Mouse (Mus musculus) leukemia stem cell, adult 10-12 weeks (primary cell): ENCODE results near the gene Acss2. TPM values are rescaled to one million over a fixed set of nuclear protein-coding genes. Genes with fewer than 3 reads are reported as not detected.

ENCODE experiments used
- polyA plus RNA-seq: library from polyadenylated mRNA; stranded (reverse); fragments of >175 nt; gene quantifications from 2 replicates; pipeline ENCODE4 v1.2.3, GENCODE M21; 2012; ENCODE audit warnings: low replicate concordance

Gene Acss2
- polyA plus RNA-seq: 6.8 and 22.3 TPM in 2 replicates

DNA sequence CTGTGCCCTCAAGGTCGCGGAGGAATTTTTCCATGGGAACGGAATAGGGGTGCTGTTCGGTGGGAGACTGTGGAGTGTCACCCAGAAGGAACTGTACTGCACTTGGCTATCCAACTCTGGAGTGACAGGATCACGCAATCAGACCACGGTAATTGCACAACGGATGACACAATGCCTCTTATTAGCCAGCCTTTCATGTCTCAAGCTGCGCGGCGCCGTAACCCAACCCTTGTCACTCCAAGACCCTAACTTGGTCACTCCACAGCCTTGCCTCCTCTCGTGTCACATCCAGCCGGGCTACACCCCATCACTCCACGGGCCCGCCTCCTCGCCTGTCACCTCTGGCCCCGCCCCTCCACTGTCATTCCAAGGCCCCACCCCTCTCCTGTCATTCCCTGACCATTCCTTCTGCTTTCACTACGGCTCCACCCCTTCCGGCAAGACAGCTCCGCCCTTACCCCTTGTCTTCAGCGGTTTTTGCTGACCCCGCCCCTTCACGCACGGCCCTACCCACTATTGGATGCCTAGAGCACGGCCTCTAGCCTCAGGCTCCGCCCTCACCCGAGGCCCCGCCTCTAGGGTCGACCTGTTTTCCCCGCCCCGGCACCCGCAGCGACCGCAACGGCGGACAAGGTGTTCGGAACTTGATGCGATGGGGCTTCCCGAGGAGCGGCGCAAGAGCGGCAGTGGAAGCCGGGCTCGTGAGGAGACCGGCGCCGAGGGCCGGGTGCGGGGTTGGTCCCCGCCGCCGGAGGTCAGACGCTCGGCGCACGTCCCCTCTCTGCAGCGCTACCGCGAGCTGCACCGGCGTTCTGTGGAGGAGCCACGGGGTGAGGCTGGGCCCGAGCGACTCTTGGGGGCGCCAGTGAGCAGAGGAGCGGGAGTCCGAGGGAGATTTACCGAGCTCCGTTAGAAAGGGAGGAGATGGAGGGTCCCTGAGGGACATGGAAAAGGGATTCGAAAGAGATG, at the start of gene Acss2, which contains the start of gene Ggt7:
TSS of gene Acss2 (plus strand) at position 494 of the 969 bp plus-strand sequence.
TSS of gene Ggt7 (minus strand) at position 783 of the 969 bp plus-strand sequence.

DNA sequence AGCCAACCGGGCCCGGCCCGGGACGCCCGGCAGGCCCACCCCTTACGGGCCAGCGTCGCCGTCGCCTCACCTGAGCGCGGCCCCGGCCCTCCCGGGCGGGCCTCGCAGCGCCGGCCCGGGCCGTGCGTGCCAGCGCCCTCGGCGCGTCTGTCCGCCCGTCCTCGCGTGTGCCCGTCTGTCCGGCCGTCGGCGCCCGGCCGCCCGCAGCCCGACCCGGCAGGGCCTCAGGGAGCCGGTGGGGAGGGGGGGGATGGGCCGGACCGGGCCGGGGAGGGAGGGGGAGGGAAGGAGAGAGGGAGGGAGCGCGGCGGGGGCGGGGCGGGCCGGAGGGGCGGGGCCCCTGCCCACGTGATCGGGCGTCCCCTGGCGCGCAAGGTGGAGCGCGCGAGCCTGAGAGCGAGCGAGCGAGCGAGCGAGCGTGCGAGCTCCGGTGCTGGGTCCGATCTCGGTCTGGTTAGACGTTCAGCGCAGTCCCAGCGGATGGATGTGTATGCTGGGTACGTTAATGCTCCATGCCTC, 44.1 kb upstream of the Acss2 start, which contains the start of gene Ncoa6:
TSS of gene Ncoa6 (minus strand) at position 325 of the 519 bp plus-strand sequence.

DNA sequence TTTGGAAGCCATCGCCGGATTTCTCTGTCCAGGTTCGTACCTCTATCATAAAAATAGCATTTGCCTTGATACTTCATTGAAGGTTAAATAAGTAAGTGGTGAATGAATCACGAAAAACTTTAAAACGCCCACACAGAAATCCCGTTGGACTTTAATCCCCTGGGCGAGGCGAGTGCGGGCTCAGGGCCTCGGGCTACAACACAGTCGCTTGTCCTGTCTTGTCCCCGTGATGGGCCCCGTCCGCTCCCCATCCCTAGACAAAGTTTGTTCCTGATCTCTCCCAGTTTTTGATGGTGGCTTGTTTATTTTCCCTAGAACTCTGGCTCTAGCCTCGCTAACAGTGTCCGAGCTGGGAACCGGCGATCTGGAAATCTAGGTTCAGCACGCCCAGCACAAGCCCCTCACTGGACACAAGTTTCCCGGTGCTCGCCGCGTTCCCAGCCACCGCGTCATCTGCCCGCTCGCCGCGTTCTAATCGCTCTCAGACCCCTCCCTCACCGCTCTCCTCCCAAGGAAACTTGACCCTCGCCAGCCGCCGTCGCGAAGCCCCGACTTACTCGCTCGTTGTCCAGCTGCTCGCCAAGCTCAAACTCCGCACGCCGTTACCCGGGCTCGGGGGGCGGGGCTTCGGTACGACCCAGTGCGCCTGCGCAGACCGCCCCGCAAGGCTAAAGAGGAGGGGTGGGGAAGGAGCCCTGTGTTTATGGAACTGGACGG, 74.5 kb downstream of the Acss2 start, which contains the start of gene Gss:
TSS of gene Gss (minus strand) at position 674 of the 717 bp plus-strand sequence.

DNA sequence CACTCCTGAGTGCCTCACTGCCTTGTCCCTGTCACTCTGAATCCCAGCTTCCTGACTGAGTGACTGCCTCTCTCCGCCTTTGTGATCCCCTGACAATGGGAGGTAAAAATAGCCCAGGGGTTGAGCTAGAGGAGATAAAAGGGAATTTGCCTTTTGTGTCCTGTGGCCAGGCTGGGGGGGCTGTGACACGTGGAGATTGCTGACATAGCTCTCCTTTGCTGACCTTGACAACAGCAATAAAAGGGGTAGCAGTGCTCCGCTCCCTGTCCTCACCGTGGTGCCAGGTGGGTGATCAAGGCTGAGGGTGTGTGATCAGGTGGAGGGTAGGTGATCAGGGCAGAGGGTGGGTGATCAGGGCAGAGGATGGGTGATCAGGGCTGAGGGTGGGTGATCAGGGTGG, 93.2 kb downstream of the Acss2 start, which contains the start of gene Myh7b:
TSS of gene Myh7b (plus strand) at position 235 of the 400 bp plus-strand sequence.

Other genes starting within 250 kb of the Acss2 start
- 23.7 and 45.4 TPM in 2 replicates for gene Map1lc3a, start 241.7 kb upstream of the Acss2 start, polyA plus RNA-seq
- 9.1 and 14.6 TPM in 2 replicates for gene Pigu, start 160.5 kb upstream of the Acss2 start, polyA plus RNA-seq
- 11.6 and 16.1 TPM in 2 replicates for gene Trp53inp2, start 136.9 kb upstream of the Acss2 start, polyA plus RNA-seq
- gene Ncoa6, start 44.1 kb upstream of the Acss2 start, polyA plus RNA-seq: 51.9 and 92.6 TPM in 2 replicates
- gene Ggt7, start 289 bp downstream of the Acss2 start, polyA plus RNA-seq: 0.42 and 2.8 TPM in 2 replicates
- 17.2 and 20.6 TPM in 2 replicates for gene Gss, start 74.9 kb downstream of the Acss2 start, polyA plus RNA-seq
- gene Myh7b, start 93.3 kb downstream of the Acss2 start, polyA plus RNA-seq: 2.6 and 5.9 TPM in 2 replicates
- 79.6 and 93.0 TPM in 2 replicates for gene Trpc4ap, start 174.4 kb downstream of the Acss2 start, polyA plus RNA-seq
- 52.9 and 96.9 TPM in 2 replicates for gene Edem2, start 211.5 kb downstream of the Acss2 start, polyA plus RNA-seq
- not detected in 2 replicates for gene Gm17581, start 217.9 kb downstream of the Acss2 start, polyA plus RNA-seq
- gene Procr, start 233.2 kb downstream of the Acss2 start, polyA plus RNA-seq: 0.71 and 3.0 TPM in 2 replicates